Mouse (Mus musculus) neural tube, embryonic 11.5 days (tissue): ENCODE data around the gene Arhgap22. TPM values are rescaled to one million over a fixed set of nuclear protein-coding genes. Genes with fewer than 3 reads are reported as not detected.

Experiments
- ATAC-seq: fragments of 200-750 bp; cut with Nextera tagmentation; 2 replicates; pipeline ENCODE4 v1.8.0; 2017; ENCODE audit warnings: moderate number of reproducible peaks, mild to moderate bottlenecking, moderate TSS enrichment, moderate library complexity; ENCODE audit not compliant: insufficient read depth, low FRiP score, low TSS enrichment
- DNase-seq: peaks from one replicate; pipeline ENCODE4 v3.0.0-alpha.2; 2015; ENCODE audit warnings: low spot score
- H3K27ac ChIP-seq: fragments of 300-500 bp; sonication (generic); 2 replicates; pipeline ENCODE4 v1.5.1; 2014; ENCODE audit warnings: low read depth, mild to moderate bottlenecking, low read length
- H3K27me3 ChIP-seq: fragments of 300-500 bp; sonication (generic); 2 replicates; pipeline ENCODE4 v1.6.1; 2014; ENCODE audit warnings: mild to moderate bottlenecking, low read length, mixed read lengths; ENCODE audit not compliant: control insufficient read depth, insufficient read depth
- H3K36me3 ChIP-seq: fragments of 300-500 bp; sonication (generic); 2 replicates; pipeline ENCODE4 v1.6.1; 2014; ENCODE audit warnings: mild to moderate bottlenecking, low read length, moderate library complexity, mixed read lengths; ENCODE audit not compliant: control insufficient read depth, insufficient read depth
- H3K4me1 ChIP-seq: fragments of 300-500 bp; sonication (generic); 2 replicates; pipeline ENCODE4 v1.6.1; 2014; ENCODE audit warnings: low read length, mixed read lengths; ENCODE audit not compliant: control insufficient read depth, insufficient read depth
- H3K4me2 ChIP-seq: fragments of 300-500 bp; sonication (generic); 2 replicates; pipeline ENCODE4 v1.6.1; 2014; ENCODE audit warnings: low read depth, mild to moderate bottlenecking, moderate library complexity
- H3K4me3 ChIP-seq: fragments of 300-500 bp; sonication (generic); 2 replicates; pipeline ENCODE4 v1.5.1; 2014; ENCODE audit warnings: low read depth, low read length
- H3K9ac ChIP-seq: fragments of 300-500 bp; sonication (generic); 2 replicates; pipeline ENCODE4 v1.6.1; 2014; ENCODE audit warnings: mild to moderate bottlenecking, low read length
- H3K9me3 ChIP-seq: fragments of 300-500 bp; sonication (generic); 2 replicates; pipeline ENCODE4 v1.6.1; 2016; ENCODE audit warnings: low read length; ENCODE audit not compliant: control insufficient read depth
- WGBS: fragments of 180-500 bp; shearing (Covaris S2); extraction: QIAGEN DNeasy Blood & Tissue Kit; methylation state at CpG from one replicate; pipeline ENCODE4 v1.1.7; 2014; 5-methylcytosine and 5-hydroxymethylcytosine counted together
- polyA plus RNA-seq: library from polyadenylated mRNA; unstranded; fragments of >200 nt; fragmentation: Nextera tagmentation; extraction: Ambion mirVana; gene quantifications from 2 replicates; pipeline ENCODE4 v1.2.1, GENCODE M21; 2014

Gene Arhgap22
- polyA plus RNA-seq, 1 experiment from 2014 or later: 4.6 TPM

- Histone ChIP-seq H3K4me3 (no peak overlapping the region), H3K9me3 (no peaks in the 10 kb centered on the region), H3K9ac (0 out of 2 replicates have a peak overlapping the region, but pooled peaks have one; percentile 20), H3K36me3 (no peaks in the 10 kb centered on the region), H3K4me1 (peaks cover 8% of the 10 kb centered on the region), H3K27me3 (no peaks in the 10 kb centered on the region), H3K4me2 (no peak overlapping the region), H3K27ac (no peak overlapping the region)
- 81% methylated on average over 30 of the region's 30 CpGs for WGBS
- DNase-seq (no peak), ATAC-seq (no peak)
Measured at GRCm38 (mm10) chr14:33366891-33367777, 153.3 kb downstream of the Arhgap22 start.

DNA sequence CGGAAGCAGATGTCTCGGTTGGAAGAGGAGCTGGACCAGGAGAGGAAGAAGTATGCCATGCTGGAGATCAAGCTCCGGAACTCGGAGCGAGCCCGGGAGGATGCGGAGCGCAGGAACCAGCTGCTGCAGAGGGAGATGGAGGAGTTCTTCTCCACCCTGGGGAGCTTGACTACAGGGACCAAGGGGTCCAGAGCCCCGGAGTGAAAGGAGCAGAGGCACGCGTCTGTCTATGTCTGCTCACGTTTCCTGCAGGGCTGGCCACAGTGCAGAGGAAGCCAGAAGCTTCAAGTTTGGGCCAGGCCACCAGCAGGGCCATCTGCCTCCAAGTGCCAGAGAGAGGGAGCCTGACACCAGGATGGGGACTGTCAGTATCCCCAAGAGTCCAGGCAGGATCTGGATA is 155.5 kb downstream of the Arhgap22 start:
- Histone ChIP-seq H3K9ac (no peak overlapping the region), H3K9me3 (no peaks in the 10 kb centered on the region), H3K4me3 (no peak overlapping the region), H3K4me2 (no peak overlapping the region), H3K27me3 (no peaks in the 10 kb centered on the region), H3K36me3 (no peaks in the 10 kb centered on the region), H3K27ac (no peak overlapping the region), H3K4me1 (no peaks in the 10 kb centered on the region)
- ATAC-seq (no peak), DNase-seq (no peak)
- 83% methylated on average over 12 of the region's 12 CpGs for WGBS

DNA sequence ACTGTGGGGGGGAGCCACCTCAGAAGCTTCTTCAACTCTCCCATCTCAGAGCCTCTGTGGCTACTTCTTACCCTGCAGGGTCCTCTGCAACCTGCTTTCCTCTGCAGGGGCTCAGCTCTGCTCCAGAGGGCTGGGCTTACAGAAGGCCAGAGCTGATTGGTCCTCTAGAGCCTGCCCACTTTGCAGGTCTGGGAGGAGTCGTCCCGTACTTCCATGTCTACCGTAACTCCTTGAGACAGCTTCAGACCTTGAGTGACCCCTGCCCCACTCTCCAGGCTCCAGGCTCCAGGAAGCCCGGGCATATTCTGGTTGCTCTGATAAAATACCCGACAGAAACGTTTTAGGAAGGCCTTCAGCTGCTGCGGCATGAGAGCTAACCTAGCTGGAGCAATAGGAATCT is 156.2 kb downstream of the Arhgap22 start:
- Histone ChIP-seq H3K36me3 (no peaks in the 10 kb centered on the region), H3K4me2 (no peak overlapping the region), H3K27ac (no peak overlapping the region), H3K27me3 (no peaks in the 10 kb centered on the region), H3K9me3 (no peaks in the 10 kb centered on the region), H3K9ac (no peak overlapping the region), H3K4me3 (no peak overlapping the region), H3K4me1 (no peaks in the 10 kb centered on the region)
- no peak for DNase-seq
- no peak for ATAC-seq
- 12% methylated on average over 7 of the region's 7 CpGs for WGBS

DNA sequence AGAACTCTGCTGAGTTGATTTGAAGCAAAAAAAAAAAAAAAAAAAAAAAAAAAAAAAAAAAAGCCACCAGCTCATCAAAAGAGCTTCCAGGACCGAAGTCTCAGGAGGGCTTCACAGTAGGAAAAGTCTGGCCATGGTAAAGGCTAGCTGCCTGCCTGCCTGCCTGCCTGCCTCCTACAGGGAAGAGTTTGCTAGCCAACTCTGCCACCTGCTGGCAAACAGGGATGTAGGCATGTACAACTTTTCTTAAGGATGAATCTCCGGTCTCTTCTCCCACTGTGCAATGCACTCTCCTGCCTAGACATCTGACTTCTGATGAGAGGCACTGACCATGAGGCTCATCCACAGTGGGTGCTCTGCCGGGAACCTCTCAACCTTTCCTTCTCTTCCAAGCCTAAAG is 157.4 kb downstream of the Arhgap22 start:
- peak; percentile 75 for DNase-seq
- H3K4me1 ChIP-seq: no peaks in the 10 kb centered on the region
- 18% methylated on average over 3 of the region's 3 CpGs for WGBS

DNA sequence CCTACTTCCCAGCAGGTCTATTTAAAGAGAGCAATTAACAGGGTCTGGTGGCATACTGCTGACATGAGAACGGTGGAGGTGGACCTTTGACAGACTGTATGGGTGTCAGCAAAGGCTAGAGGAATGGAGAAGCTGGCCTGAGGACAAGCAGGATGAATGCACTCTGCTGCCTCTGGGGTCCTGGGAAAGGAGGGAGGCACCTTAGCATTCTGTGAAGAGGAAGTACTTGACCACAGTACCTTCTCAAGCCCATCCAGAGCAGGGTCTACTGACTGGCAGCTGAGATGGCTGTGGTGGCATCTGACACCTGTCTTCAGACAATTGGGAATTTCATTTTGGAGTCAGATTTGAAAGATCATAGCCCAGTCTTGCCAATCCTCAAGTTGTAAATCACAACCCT is 159.4 kb downstream of the Arhgap22 start:
- 36% methylated on average over 1 of the region's 1 CpGs for WGBS
- Histone ChIP-seq H3K27ac (no peak overlapping the region), H3K4me2 (no peak overlapping the region), H3K27me3 (no peaks in the 10 kb centered on the region), H3K36me3 (no peaks in the 10 kb centered on the region), H3K9me3 (no peaks in the 10 kb centered on the region), H3K4me3 (no peak overlapping the region), H3K9ac (no peak overlapping the region), H3K4me1 (no peaks in the 10 kb centered on the region)
- ATAC-seq (no peak), DNase-seq (no peak)

More for the DNA sequence above, 157.4 kb downstream of the Arhgap22 start:
- Histone ChIP-seq H3K4me3 (no peak overlapping the region), H3K27me3 (no peaks in the 10 kb centered on the region), H3K9me3 (no peaks in the 10 kb centered on the region), H3K9ac (no peak overlapping the region), H3K27ac (no peak overlapping the region), H3K36me3 (no peaks in the 10 kb centered on the region), H3K4me2 (no peak overlapping the region)
- ATAC-seq: peak; percentile 62; the same call in 1 of the 2 replicates

DNA sequence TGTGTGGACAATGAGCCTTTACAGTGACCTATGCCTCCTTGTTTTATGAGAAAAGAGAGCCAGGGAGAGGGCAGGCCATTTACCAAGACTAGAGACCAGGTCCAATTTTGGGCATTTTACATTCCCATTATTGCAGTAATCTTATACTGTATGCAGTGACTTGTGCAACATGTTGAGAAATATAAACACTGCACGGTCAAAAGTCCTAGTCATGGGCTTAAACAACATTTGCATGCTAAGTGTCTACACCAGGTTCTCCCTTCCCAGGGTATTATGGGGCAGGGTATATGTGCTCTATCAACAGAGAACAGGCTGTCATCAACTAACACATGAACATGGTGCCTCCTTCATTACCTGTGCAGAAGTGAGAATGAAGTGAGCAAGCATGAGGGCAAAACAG is 160.3 kb downstream of the Arhgap22 start:
- Histone ChIP-seq H3K27ac (no peak overlapping the region), H3K4me2 (no peak overlapping the region), H3K36me3 (no peaks in the 10 kb centered on the region), H3K4me1 (no peaks in the 10 kb centered on the region), H3K4me3 (no peak overlapping the region), H3K27me3 (no peaks in the 10 kb centered on the region), H3K9ac (no peak overlapping the region), H3K9me3 (no peaks in the 10 kb centered on the region)
- no peak for DNase-seq
- 88% methylated on average over 1 of the region's 1 CpGs for WGBS
- no peak for ATAC-seq

- 92% methylated on average over 3 of the region's 3 CpGs for WGBS
- Histone ChIP-seq H3K4me3 (no peak overlapping the region), H3K9me3 (no peaks in the 10 kb centered on the region), H3K4me1 (no peaks in the 10 kb centered on the region), H3K27me3 (no peaks in the 10 kb centered on the region), H3K27ac (no peak overlapping the region), H3K36me3 (no peaks in the 10 kb centered on the region; the same call in 1 of the 2 replicates), H3K9ac (no peak overlapping the region), H3K4me2 (no peak overlapping the region)
- no peak for DNase-seq
- ATAC-seq: no peak
Measured at GRCm38 (mm10) chr14:33377211-33377610, 163.4 kb downstream of the Arhgap22 start.

DNA sequence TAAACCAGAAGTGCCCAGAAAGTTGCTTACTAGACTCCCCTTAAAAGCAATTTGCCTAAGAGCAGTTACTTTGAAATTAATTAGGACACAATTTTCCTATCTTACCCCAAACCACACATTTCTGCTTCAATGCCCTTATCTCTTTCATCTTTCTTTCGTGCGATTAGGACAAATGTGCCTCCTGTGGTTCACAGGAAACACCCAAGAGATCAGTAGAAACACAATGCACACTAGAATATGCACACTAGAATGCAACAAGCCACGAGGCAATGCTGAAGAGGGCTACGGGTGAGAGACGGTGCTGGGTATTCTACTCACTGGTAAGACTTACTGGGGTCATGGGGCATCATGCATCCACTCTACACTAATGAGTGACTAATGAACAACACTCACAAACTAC is 164.9 kb downstream of the Arhgap22 start:
- no peaks in the 10 kb centered on the region; the same call in 1 of the 2 replicates for H3K36me3 ChIP-seq
- H3K27me3 ChIP-seq: no peaks in the 10 kb centered on the region
- DNase-seq (no peak), ATAC-seq (no peak)
- H3K9me3 ChIP-seq: no peaks in the 10 kb centered on the region
- H3K4me2 ChIP-seq: no peak overlapping the region
- H3K27ac ChIP-seq: no peak overlapping the region
- WGBS: 89% methylated on average over 5 of the region's 5 CpGs
- H3K4me1 ChIP-seq: no peaks in the 10 kb centered on the region
- no peak overlapping the region for H3K4me3 ChIP-seq
- no peak overlapping the region for H3K9ac ChIP-seq
